Mouse (Mus musculus): Measurements from ENCODE around the gene Dysf.

GRCm38 (mm10) chr6:84191656-84192250 is 183.4 kb downstream of the Dysf start:
- TF ChIP-seq CTCF (IDR thresholded peaks at IDR 0.05; ENCODE audit: control insufficient read depth, insufficient read depth, insufficient replicate concordance, low read depth, low read length): no peak
- TF ChIP-seq POLR2A (IDR thresholded peaks at IDR 0.05; ENCODE audit: control insufficient read depth, low read depth, low read length): no peak
